8 mouse cellular contexts compared by ENCODE assay signal in the genomic region with DNA sequence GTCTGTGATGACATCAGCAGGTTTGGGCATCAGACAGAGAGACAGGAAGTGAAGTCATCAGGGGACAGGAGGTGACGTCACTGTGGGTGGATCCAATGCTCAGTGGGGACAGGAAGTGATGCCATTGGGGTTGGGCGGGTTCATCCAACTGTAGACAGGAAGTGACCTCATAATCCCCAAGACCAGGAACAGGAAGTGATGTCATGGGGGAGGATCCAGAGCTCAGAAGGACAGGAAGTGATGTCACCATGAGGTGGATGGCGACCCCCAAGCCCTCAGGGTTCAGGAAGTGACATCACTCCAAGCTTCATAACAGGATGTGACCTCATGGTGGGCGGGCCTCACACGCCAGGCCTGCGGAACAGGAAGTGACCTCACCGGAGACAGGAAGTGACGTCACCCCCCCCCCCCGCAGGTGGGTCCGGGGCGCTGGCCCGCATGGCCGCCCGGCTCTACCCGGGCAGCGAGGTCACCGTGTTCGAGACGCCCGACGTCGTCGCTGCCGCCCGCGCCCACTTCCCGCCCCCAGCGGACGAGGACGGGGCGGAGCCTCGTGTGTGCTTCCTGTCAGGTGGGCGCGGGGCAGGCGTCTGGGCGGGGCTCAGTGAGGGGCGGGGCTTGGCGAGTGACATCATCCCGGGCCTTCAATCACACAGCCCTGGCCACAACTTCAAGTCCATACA. TPM values are rescaled to one million over a fixed set of nuclear protein-coding genes. Genes with fewer than 3 reads are reported as not detected.
DNase-seq lines count a peak whose midpoint lies in the region; ATAC-seq and TF ChIP-seq lines count a peak whose summit lies in the region.
"Had no signal": no experiment of that assay in that cellular context is flagged by ENCODE, and none has a peak within 500 bp of the region (broad histone marks: within the 10 kb centered on the region; RNA-seq: fewer than 3 reads in every experiment).

No protein-coding gene starts in this region.

- CTCF ChIA-PET in Patski (lab: Charles Lee), result no interaction called here

- in situ Hi-C loops in Patski (cut with MboI; ENCODE audit: low pct_unique_long_range_greater_than_20kb), result no loop called here

- TF ChIP-seq CTCF in lung, adult 2 months (IDR thresholded peaks at IDR 0.05; ENCODE audit: insufficient read depth, low read length), result no peak
- no peak for TF ChIP-seq CTCF in Patski (IDR thresholded peaks at IDR 0.05)

- ATAC-seq in lung, embryonic 15.5 days (ENCODE audit: borderline replicate concordance, extremely low read depth, low FRiP score, low TSS enrichment), result peak; percentile 15; the same call in 1 of the 2 replicates
- ATAC-seq in Patski, result peak; percentile 22
- ATAC-seq in neural tube, embryonic 14.5 days (ENCODE audit: low read depth), result 0 out of 2 replicates have a peak, but pooled peaks have one; percentile 26

- H3K4me2 ChIP-seq in lung, embryonic 15.5 days, result no peak overlapping the region
- no peak overlapping the region for H3K4me2 ChIP-seq in neural tube, embryonic 14.5 days (ENCODE audit: low read depth, low read length)

- no peak overlapping the region for H3K4me3 ChIP-seq in lung, embryonic 15.5 days
- no peak overlapping the region for H3K4me3 ChIP-seq in lung, adult 2 months (replicated peaks; ENCODE audit: extremely low read depth, low read depth, low read length)
- no peak overlapping the region for H3K4me3 ChIP-seq in neural tube, embryonic 14.5 days (ENCODE audit: low read depth, low read length)

- DNase-seq in lung, adult 2 months, result no peak
- DNase-seq in Patski (ENCODE audit: low read depth, low spot score), result no peak
- DNase-seq in induced T-regulatory cell, adult 2 months (ENCODE audit: low read depth), result peak; percentile 62
- DNase-seq in c-Kit-positive CD71-positive TER-119-positive erythroid progenitor cells, embryonic 14.5 days (ENCODE audit: low spot score), result no peak
- no peak for DNase-seq in kidney, adult 8-10 months

- WGBS in lung, embryonic 15.5 days, result 95% methylated on average over 34 of the region's 39 CpGs
- 95% methylated on average over 38 of the region's 39 CpGs for WGBS in lung, adult 2 months
- 97% methylated on average over 37 of the region's 39 CpGs for WGBS in neural tube, embryonic 14.5 days

- H3K4me1 ChIP-seq in lung, embryonic 15.5 days, result no peaks in the 10 kb centered on the region
- no peaks in the 10 kb centered on the region for H3K4me1 ChIP-seq in lung, adult 2 months (ENCODE audit: control insufficient read depth, insufficient read depth, low read length)
- no peaks in the 10 kb centered on the region for H3K4me1 ChIP-seq in neural tube, embryonic 14.5 days (ENCODE audit: control insufficient read depth, insufficient read depth, low read length)

- no peak overlapping the region for H3K9ac ChIP-seq in lung, embryonic 15.5 days
- H3K9ac ChIP-seq in neural tube, embryonic 14.5 days (replicated peaks; ENCODE audit: low read depth, low read length), result no peak overlapping the region

- POLR2A ChIA-PET in Patski (lab: Charles Lee), result no interaction called here

- peaks cover 37% of the 10 kb centered on the region for H3K9me3 ChIP-seq in lung, embryonic 15.5 days
- peaks cover 16% of the 10 kb centered on the region for H3K9me3 ChIP-seq in neural tube, embryonic 14.5 days (ENCODE audit: control insufficient read depth, low read length)

- TF ChIP-seq POLR2A in lung, adult 2 months (IDR thresholded peaks at IDR 0.05; ENCODE audit: borderline replicate concordance, extremely low read depth, low read depth, low read length), result no peak

- H3K27me3 ChIP-seq in lung, embryonic 15.5 days, result no peaks in the 10 kb centered on the region
- H3K27me3 ChIP-seq in Patski, result no peaks in the 10 kb centered on the region
- no peaks in the 10 kb centered on the region for H3K27me3 ChIP-seq in neural tube, embryonic 14.5 days (ENCODE audit: control insufficient read depth, insufficient read depth, low read length)

- peaks cover 23% of the 10 kb centered on the region; the same call in 1 of the 2 replicates for H3K36me3 ChIP-seq in lung, embryonic 15.5 days
- H3K36me3 ChIP-seq in neural tube, embryonic 14.5 days (ENCODE audit: control insufficient read depth, insufficient read depth, low read length), result no peaks in the 10 kb centered on the region

- no peak overlapping the region for H3K27ac ChIP-seq in lung, embryonic 15.5 days
- no peak overlapping the region for H3K27ac ChIP-seq in neural tube, embryonic 14.5 days (ENCODE audit: low read depth, low read length)

RNA-seq across cellular contexts. Expression of gene Asmt, which starts 3.6 kb away (rescaled TPM):
- polyA plus RNA-seq in lung, embryonic 15.5 days (2015; fragmentation: Nextera tagmentation; extraction: Ambion mirVana), result not detected in 2 replicates
- 0.09 TPM in 1 of 2 replicates, not detected in the other for polyA plus RNA-seq in lung, adult 2 months (2012; rRNA removed)
- polyA plus RNA-seq in Patski (2021), result 0.81 TPM
- polyA plus RNA-seq in neural tube, embryonic 14.5 days (2014; fragmentation: Nextera tagmentation; extraction: Ambion mirVana), result not detected in 2 replicates
- polyA plus RNA-seq: testis, adult 2 months had no signal
